Mouse (Mus musculus) erythroblast, embryonic 14.5 days (primary cell): ENCODE results near the gene Mtus2.

Experiments
- GATA1 ChIP-seq: IDR thresholded peaks from 2 replicates; pipeline ENCODE4 v1.6.1; 2012; ENCODE audit warnings: low read length, inconsistent platforms, mixed read lengths
- TAL1 ChIP-seq: IDR thresholded peaks from 3 replicates; pipeline ENCODE4 v1.6.1; 2012; ENCODE audit warnings: low read length, inconsistent platforms, mixed read lengths

- TF ChIP-seq GATA1, result no peak
- TF ChIP-seq TAL1, result no peak
Measured at GRCm38 (mm10) chr5:147955671-147956070, 1.4 kb upstream of the Mtus2 start.
